In genomic region chr6:61179949-61180755, GRCm38 (mm10) we compare ENCODE assay signal across 8 mouse cellular contexts. TPM values are rescaled to one million over a fixed set of nuclear protein-coding genes. Genes with fewer than 3 reads are reported as not detected.
DNase-seq lines count a peak whose midpoint lies in the region; TF ChIP-seq lines count a peak whose summit lies in the region.

TSS of gene Ccser1 (plus strand) at chr6:61180324.

- H3K9me3 ChIP-seq in megakaryocyte, embryonic 14.5 days, result no peaks in the 10 kb centered on the region

- peak within 1 kb of the TSS; percentile 86 for H3K27ac ChIP-seq in cortical plate, adult 2 months (ENCODE audit: insufficient read depth, low read length)

- H3K36me3 ChIP-seq in megakaryocyte, embryonic 14.5 days (replicated peaks; ENCODE audit: low read length), result no peaks in the 10 kb centered on the region

- peak; percentile 76 for DNase-seq in adrenal gland, postnatal 10 days
- DNase-seq in gastrocnemius, postnatal 14 days, result peak; percentile 61
- peak; percentile 11 for DNase-seq in induced T-regulatory cell, adult 2 months (ENCODE audit: low read depth)
- DNase-seq in left cerebral cortex, postnatal 10 days (ENCODE audit: extremely low spot score in 1 of 2, low spot score in 2 of 2), result peak; percentile 27 to 82
- DNase-seq in right cerebral cortex, postnatal 14 days, result peak; percentile 69
- no peak for DNase-seq in adipocyte (ENCODE audit: low spot score)

- H3K27me3 ChIP-seq in megakaryocyte, embryonic 14.5 days (replicated peaks), result peaks cover 34% of the 10 kb centered on the region

- 0 out of 2 replicates have a peak, but pooled peaks have one; percentile 23 for TF ChIP-seq POLR2A in cortical plate, adult 2 months (IDR thresholded peaks at IDR 0.05; ENCODE audit: extremely low read depth, insufficient read depth, low read length)

- H3K4me3 ChIP-seq in cortical plate, adult 2 months (ENCODE audit: insufficient read depth, low read length), result peak within 1 kb of the TSS; percentile 57
- peak within 1 kb of the TSS; percentile 95 for H3K4me3 ChIP-seq in megakaryocyte, embryonic 14.5 days (replicated peaks)

- no peaks in the 10 kb centered on the region for H3K4me1 ChIP-seq in cortical plate, adult 2 months (ENCODE audit: control insufficient read depth, insufficient read depth, low read length)
- H3K4me1 ChIP-seq in megakaryocyte, embryonic 14.5 days, result peaks cover 23% of the 10 kb centered on the region

- intact Hi-C loops in gastrocnemius, postnatal 14 days (cut with DNase I; ENCODE audit: low total_unique reads), result no loop called here
- intact Hi-C loops in left cerebral cortex, postnatal 10 days (cut with DNase I), result loop anchor here (5.0 to 10.0 kb wide), 3 partner anchors 117 to 195 kb away; no protein-coding TSS in a partner anchor

- no peak for TF ChIP-seq CTCF in cortical plate, adult 2 months (IDR thresholded peaks at IDR 0.05; ENCODE audit: extremely low read depth, insufficient read depth, low read length)

RNA-seq across cellular contexts. Expression of gene Ccser1, which starts in this region (rescaled TPM):
- 1 to 10 TPM; 2.8 to 7.5 TPM for total RNA-seq in adrenal gland, postnatal 10 days (2021)
- polyA plus RNA-seq in cortical plate, adult 2 months (2012; rRNA removed), result 10.1 and 11.7 TPM in 2 replicates
- 1 to 10 TPM; 2.0 to 4.0 TPM for total RNA-seq in gastrocnemius, postnatal 14 days (2021)
- 10 to 100 TPM; 31.5 to 31.8 TPM for total RNA-seq in left cerebral cortex, postnatal 10 days (2021)
- polyA plus RNA-seq in megakaryocyte, embryonic 14.5 days (2012; ENCODE audit: insufficient read depth, low replicate concordance), result 0.15 TPM in 1 of 2 replicates, not detected in the other
